Mouse (Mus musculus) liver, embryonic 15.5 days (tissue): Measurements from ENCODE around the gene Crtc2. TPM values are rescaled to one million over a fixed set of nuclear protein-coding genes. Genes with fewer than 3 reads are reported as not detected.
A peak's percentile ranks its signal among the peaks of the same experiment; 100 is the strongest.

Source experiments
- ATAC-seq: fragments of 200-750 bp; cut with Nextera tagmentation; 2 replicates; pipeline ENCODE4 v1.8.0; 2017; ENCODE audit warnings: moderate number of reproducible peaks, mild to moderate bottlenecking, moderate library complexity; ENCODE audit not compliant: insufficient read depth
- H3K27ac ChIP-seq: fragments of 300-500 bp; sonication (generic); replicated peaks from 2 replicates; pipeline ENCODE4 v1.5.1; 2015; ENCODE audit warnings: mild to moderate bottlenecking, inconsistent platforms
- H3K27me3 ChIP-seq: fragments of 300-500 bp; sonication (generic); 2 replicates; pipeline ENCODE4 v1.6.1; 2015; ENCODE audit warnings: mild to moderate bottlenecking, inconsistent platforms
- H3K36me3 ChIP-seq: fragments of 300-500 bp; sonication (generic); replicated peaks from 2 replicates; pipeline ENCODE4 v1.6.1; 2015; ENCODE audit warnings: moderate library complexity, mild to moderate bottlenecking, inconsistent platforms
- H3K4me1 ChIP-seq: fragments of 300-500 bp; sonication (generic); replicated peaks from 2 replicates; pipeline ENCODE4 v1.6.1; 2015; ENCODE audit warnings: inconsistent platforms
- H3K4me2 ChIP-seq: fragments of 300-500 bp; sonication (generic); 2 replicates; pipeline ENCODE4 v1.6.1; 2015; ENCODE audit warnings: moderate library complexity, mild to moderate bottlenecking, inconsistent platforms
- H3K4me3 ChIP-seq: fragments of 300-500 bp; sonication (generic); replicated peaks from 2 replicates; pipeline ENCODE4 v1.5.1; 2015; ENCODE audit warnings: mild to moderate bottlenecking, inconsistent platforms
- H3K9ac ChIP-seq: fragments of 300-500 bp; sonication (generic); 2 replicates; pipeline ENCODE4 v1.6.1; 2015; ENCODE audit warnings: moderate library complexity, mild to moderate bottlenecking, inconsistent platforms
- H3K9me3 ChIP-seq: fragments of 300-500 bp; sonication (generic); replicated peaks from 2 replicates; pipeline ENCODE4 v1.6.1; 2016; ENCODE audit warnings: inconsistent platforms
- WGBS: fragments of 180-500 bp; shearing (Covaris S2); methylation state at CpG from one replicate; pipeline ENCODE4 v1.1.7; 2015; ENCODE audit warnings: mixed read lengths; ENCODE audit not compliant: insufficient replicate concordance; 5-methylcytosine and 5-hydroxymethylcytosine counted together
- polyA plus RNA-seq: library from polyadenylated mRNA; unstranded; fragments of >200 nt; fragmentation: Nextera tagmentation; extraction: Ambion mirVana; gene quantifications from 2 replicates; pipeline ENCODE4 v1.2.1, GENCODE M21; 2015

Crtc2 gene
- polyA plus RNA-seq, 1 experiment from 2014 or later = 6.1 TPM

DNA sequence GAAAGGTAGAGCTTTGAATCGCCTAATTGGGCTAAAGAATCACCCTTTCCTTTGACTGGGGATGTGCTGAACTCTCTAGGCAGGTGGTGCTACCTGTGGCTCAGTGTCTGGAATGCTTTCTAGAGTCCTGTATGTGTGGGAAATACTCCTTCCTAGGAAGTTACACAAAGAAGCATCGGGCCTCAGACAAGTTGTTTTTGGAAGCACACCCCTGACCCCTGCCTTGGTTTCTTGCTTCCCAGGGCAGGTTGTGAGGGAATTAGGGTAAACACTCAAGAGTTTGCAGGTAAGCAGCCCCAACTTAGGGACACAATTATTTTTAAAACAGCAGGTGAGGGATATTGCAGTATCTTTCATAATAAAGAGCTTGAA lies 1.2 kb downstream of the Crtc2 start:
- H3K27ac ChIP-seq = peak overlapping the region; percentile 86

DNA sequence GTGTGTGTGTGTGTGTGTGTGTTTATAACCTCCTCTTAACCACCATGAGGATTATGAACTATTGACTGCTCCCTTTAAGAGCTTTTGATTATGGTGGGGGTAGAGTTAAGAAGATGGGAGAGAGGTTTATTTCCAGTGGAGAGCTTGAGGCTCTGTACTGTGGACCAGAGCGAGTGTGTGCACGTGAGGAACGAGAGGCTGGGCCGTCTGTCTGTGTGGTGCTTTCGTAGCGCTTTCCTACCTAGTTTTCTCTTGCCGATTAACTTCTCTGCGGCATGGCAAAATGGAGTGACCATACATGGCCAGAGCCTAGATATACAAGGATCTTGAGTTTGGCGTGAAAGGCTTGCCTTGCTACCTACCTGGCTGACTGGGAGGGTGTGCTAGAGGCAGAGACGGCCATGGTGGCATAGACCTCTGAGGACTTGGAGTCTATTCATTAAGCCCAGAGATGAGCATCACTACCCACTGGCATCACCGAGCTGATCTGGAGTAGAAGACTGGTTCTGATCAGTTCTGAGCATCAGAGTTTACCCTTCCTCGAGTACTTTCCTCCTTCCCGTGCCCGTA lies 1.9 kb downstream of the Crtc2 start:
- H3K9me3 ChIP-seq = no peaks in the 10 kb centered on the region
- H3K36me3 ChIP-seq = peaks cover 41% of the 10 kb centered on the region
- H3K9ac ChIP-seq = no peak overlapping the region
- WGBS = 85% methylated on average over 14 of the region's 14 CpGs
- no peak for ATAC-seq
- peaks cover 27% of the 10 kb centered on the region for H3K4me1 ChIP-seq
- no peak overlapping the region for H3K4me3 ChIP-seq
- peak overlapping the region; percentile 86; the same call in 1 of the 2 replicates for H3K4me2 ChIP-seq
- no peaks in the 10 kb centered on the region for H3K27me3 ChIP-seq
- H3K27ac ChIP-seq = no peak overlapping the region

More for the DNA sequence above, 1.2 kb downstream of the Crtc2 start:
- H3K4me3 ChIP-seq = peak overlapping the region; percentile 87
- H3K9ac ChIP-seq = peak overlapping the region; percentile 82
- H3K4me2 ChIP-seq = peak overlapping the region; percentile 86
- H3K9me3 ChIP-seq = no peaks in the 10 kb centered on the region
- ATAC-seq = no peak
- H3K4me1 ChIP-seq = peaks cover 29% of the 10 kb centered on the region
- WGBS = 24% methylated on average over 2 of the region's 2 CpGs
- H3K36me3 ChIP-seq = peaks cover 40% of the 10 kb centered on the region
- no peaks in the 10 kb centered on the region for H3K27me3 ChIP-seq

DNA sequence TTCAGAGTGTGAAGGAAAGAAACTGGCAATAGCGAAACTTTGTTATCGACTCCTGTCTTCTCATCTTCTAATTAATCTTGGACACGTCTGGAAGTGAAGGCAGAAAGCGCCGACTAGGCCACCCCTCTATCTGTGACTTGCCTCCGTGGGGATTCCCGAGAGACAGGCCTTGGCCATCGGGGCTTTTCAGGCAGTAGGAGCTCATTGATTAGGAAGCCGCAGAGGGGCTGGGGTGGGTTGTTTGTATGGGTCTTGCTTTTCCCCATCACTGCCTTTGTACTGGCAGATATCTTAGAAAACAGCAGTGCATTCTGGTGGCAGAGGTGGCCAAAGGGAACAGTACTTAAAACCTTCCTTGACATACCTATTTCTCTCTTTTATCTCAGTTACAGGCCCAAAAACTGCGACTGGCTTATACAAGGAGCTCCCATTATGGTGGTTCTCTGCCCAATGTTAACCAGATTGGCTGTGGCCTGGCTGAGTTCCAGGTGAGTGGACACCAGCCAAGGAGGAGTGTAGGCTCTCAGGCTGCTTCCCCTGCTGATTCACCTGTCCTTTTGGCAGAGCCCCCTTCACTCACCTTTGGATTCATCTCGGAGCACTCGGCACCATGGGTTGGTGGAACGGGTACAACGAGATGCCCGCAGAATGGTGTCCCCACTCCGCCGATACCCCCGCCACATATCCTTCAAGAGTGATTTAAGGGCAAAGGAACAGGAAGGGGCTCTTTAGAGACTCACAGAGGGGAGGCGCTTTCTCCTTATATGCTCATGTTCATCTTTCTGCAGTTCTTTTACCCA lies 3.0 kb downstream of the Crtc2 start:
- no peak for ATAC-seq
- Histone ChIP-seq H3K4me2 (no peak overlapping the region), H3K27me3 (no peaks in the 10 kb centered on the region), H3K27ac (no peak overlapping the region), H3K4me3 (no peak overlapping the region), H3K4me1 (peaks cover 26% of the 10 kb centered on the region), H3K9ac (no peak overlapping the region), H3K36me3 (peaks cover 42% of the 10 kb centered on the region), H3K9me3 (no peaks in the 10 kb centered on the region)
- 85% methylated on average over 19 of the region's 19 CpGs for WGBS

GRCm38 (mm10) chr3:90258521-90258920 lies 4.6 kb downstream of the Crtc2 start:
- no peak overlapping the region for H3K4me2 ChIP-seq
- no peak overlapping the region for H3K4me3 ChIP-seq
- no peak overlapping the region for H3K27ac ChIP-seq
- H3K4me1 ChIP-seq = peaks cover 26% of the 10 kb centered on the region
- H3K36me3 ChIP-seq = peaks cover 58% of the 10 kb centered on the region
- no peak overlapping the region for H3K9ac ChIP-seq
- no peaks in the 10 kb centered on the region for H3K9me3 ChIP-seq
- 66% methylated on average over 4 of the region's 4 CpGs for WGBS
- H3K27me3 ChIP-seq = no peaks in the 10 kb centered on the region
- no peak for ATAC-seq

- Histone ChIP-seq H3K36me3 (peaks cover 52% of the 10 kb centered on the region), H3K27me3 (no peaks in the 10 kb centered on the region), H3K4me3 (no peak overlapping the region), H3K9ac (no peak overlapping the region), H3K4me1 (peaks cover 39% of the 10 kb centered on the region), H3K27ac (no peak overlapping the region), H3K4me2 (no peak overlapping the region), H3K9me3 (no peaks in the 10 kb centered on the region)
- 76% methylated on average over 5 of the region's 5 CpGs for WGBS
- ATAC-seq = no peak
Measured at GRCm38 (mm10) chr3:90263121-90263771, 9.3 kb downstream of the Crtc2 start.

DNA sequence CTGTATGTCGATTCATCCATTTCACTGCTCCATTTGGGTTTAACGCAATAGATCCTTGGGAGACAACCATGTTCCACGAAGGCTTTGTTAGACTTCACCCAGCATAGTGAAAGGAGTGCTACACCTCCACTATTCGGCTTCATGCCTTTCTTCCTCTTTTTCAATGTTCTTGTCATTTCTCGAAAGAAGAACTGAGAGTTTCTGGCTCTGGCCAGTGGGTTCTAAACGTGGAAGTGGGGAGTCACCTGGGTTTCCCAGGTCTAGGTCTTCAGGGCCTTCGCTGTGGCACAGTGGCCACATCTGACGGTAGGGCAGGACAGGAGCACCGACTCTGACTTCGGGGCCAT lies 10.7 kb downstream of the Crtc2 start:
- peaks cover 44% of the 10 kb centered on the region for H3K4me1 ChIP-seq
- H3K27ac ChIP-seq = peak overlapping the region; percentile 95
- no peaks in the 10 kb centered on the region for H3K9me3 ChIP-seq
- H3K9ac ChIP-seq = peak overlapping the region; percentile 83
- H3K36me3 ChIP-seq = peaks cover 42% of the 10 kb centered on the region
- H3K27me3 ChIP-seq = no peaks in the 10 kb centered on the region
- H3K4me3 ChIP-seq = peak overlapping the region; percentile 89
- peak overlapping the region; percentile 97 for H3K4me2 ChIP-seq
- WGBS = 20% methylated on average over 10 of the region's 10 CpGs
- no peak for ATAC-seq

GRCm38 (mm10) chr3:90265034-90265931 lies 11.3 kb downstream of the Crtc2 start, which contains the start of gene Dennd4b:
Gene Dennd4b, plus strand, starts transcription at chr3:90265185.
- ATAC-seq = peak; percentile 95
- Histone ChIP-seq H3K4me1 (peaks cover 44% of the 10 kb centered on the region), H3K9me3 (no peaks in the 10 kb centered on the region), H3K36me3 (peaks cover 36% of the 10 kb centered on the region), H3K4me2 (peak within 1 kb of the TSS; percentile 97), H3K9ac (peak within 1 kb of the TSS; percentile 83), H3K27me3 (no peaks in the 10 kb centered on the region), H3K4me3 (peak within 1 kb of the TSS; percentile 89), H3K27ac (peak within 1 kb of the TSS; percentile 95)
- under 1% methylated on average over 87 of the region's 87 CpGs for WGBS

DNA sequence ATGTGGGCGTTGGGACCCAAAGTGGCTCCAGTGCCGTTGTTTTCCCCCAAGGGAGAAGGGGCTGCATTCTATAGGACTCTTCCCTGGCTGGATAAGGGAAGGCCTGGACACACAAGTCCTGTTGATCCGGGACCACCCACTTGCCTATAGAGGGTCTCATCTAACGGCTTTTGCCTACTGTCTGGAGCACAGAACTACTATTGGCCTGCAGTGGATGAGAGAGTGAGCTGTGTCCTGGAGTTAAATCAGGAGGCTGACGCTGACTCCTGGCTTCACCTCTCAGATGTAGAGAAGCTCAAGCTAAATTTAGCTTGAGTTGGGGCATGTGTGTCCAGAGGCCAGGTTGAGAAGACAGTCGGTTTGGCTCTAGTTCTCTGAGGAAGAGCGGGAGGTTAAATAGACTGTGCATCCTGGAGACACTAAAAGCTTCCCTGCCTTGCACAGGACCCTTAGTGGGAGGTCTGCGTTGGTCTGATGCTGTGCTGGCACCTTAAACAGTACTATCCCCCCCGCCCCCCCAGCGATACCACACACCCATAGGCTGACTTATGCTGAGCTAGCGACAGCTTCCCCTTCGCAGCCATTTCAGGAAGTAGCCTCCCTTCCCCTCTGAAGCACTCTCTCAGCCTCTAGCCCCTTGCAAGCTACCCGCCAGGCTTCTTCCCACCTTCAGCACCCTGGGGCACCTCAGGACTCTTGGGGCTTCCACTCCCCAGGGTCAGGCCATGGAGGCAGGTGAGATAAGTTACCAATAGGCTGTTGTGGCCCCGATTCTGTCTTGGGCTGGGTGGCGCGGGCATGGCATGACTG lies 12.2 kb downstream of the Crtc2 start:
- peak overlapping the region; percentile 95 for H3K27ac ChIP-seq
- 5% methylated on average over 16 of the region's 16 CpGs for WGBS
- peaks cover 32% of the 10 kb centered on the region for H3K36me3 ChIP-seq
- peak overlapping the region; percentile 89 for H3K4me3 ChIP-seq
- no peaks in the 10 kb centered on the region for H3K27me3 ChIP-seq
- H3K4me2 ChIP-seq = peak overlapping the region; percentile 97
- ATAC-seq = peak; percentile 1; the same call in 1 of the 2 replicates
- peak overlapping the region; percentile 83 for H3K9ac ChIP-seq
- H3K4me1 ChIP-seq = peaks cover 44% of the 10 kb centered on the region
- no peaks in the 10 kb centered on the region for H3K9me3 ChIP-seq

GRCm38 (mm10) chr3:90266901-90267775 lies 13.2 kb downstream of the Crtc2 start:
- H3K27ac ChIP-seq = peak overlapping the region; percentile 95
- H3K9ac ChIP-seq = peak overlapping the region; percentile 83; the same call in 1 of the 2 replicates
- peak overlapping the region; percentile 97 for H3K4me2 ChIP-seq
- 77% methylated on average over 20 of the region's 20 CpGs for WGBS
- H3K4me1 ChIP-seq = peaks cover 44% of the 10 kb centered on the region
- ATAC-seq = no peak
- no peaks in the 10 kb centered on the region for H3K27me3 ChIP-seq
- no peaks in the 10 kb centered on the region for H3K9me3 ChIP-seq
- H3K36me3 ChIP-seq = peaks cover 28% of the 10 kb centered on the region
- peak overlapping the region; percentile 89 for H3K4me3 ChIP-seq
